Mouse (Mus musculus) C2C12 (cell line): ENCODE measurements around the gene Zfp513.

Experiments
- CEBPB ChIP-seq: IDR thresholded peaks from one replicate; pipeline ENCODE4 v1.6.1; 2011; ENCODE audit warnings: low read depth, mild to moderate bottlenecking, control low read depth, moderate library complexity
- CTCF ChIP-seq: IDR thresholded peaks from one replicate; pipeline ENCODE4 v1.5.1; 2011; ENCODE audit not compliant: control insufficient read depth, insufficient read depth, insufficient read length
- FOSL1 ChIP-seq: IDR thresholded peaks from one replicate; pipeline ENCODE4 v1.8.0; 2011; ENCODE audit warnings: mild to moderate bottlenecking, low read length; ENCODE audit not compliant: poor library complexity, insufficient read depth, severe bottlenecking
- MAX ChIP-seq: IDR thresholded peaks from one replicate; pipeline ENCODE4 v1.6.1; 2011; ENCODE audit warnings: mild to moderate bottlenecking, control low read depth
- MYOD1 ChIP-seq: IDR thresholded peaks from one replicate; pipeline ENCODE4 v1.6.1; 2011; ENCODE audit warnings: low read depth; ENCODE audit not compliant: control insufficient read depth, insufficient read length
- MYOG ChIP-seq: IDR thresholded peaks from one replicate; pipeline ENCODE4 v1.6.1; 2011; ENCODE audit not compliant: control insufficient read depth, insufficient read length; ENCODE audit errors: extremely low read depth
- USF1 ChIP-seq: IDR thresholded peaks from one replicate; pipeline ENCODE4 v1.6.1; 2011; ENCODE audit warnings: low read depth, mild to moderate bottlenecking, control low read depth, moderate library complexity

DNA sequence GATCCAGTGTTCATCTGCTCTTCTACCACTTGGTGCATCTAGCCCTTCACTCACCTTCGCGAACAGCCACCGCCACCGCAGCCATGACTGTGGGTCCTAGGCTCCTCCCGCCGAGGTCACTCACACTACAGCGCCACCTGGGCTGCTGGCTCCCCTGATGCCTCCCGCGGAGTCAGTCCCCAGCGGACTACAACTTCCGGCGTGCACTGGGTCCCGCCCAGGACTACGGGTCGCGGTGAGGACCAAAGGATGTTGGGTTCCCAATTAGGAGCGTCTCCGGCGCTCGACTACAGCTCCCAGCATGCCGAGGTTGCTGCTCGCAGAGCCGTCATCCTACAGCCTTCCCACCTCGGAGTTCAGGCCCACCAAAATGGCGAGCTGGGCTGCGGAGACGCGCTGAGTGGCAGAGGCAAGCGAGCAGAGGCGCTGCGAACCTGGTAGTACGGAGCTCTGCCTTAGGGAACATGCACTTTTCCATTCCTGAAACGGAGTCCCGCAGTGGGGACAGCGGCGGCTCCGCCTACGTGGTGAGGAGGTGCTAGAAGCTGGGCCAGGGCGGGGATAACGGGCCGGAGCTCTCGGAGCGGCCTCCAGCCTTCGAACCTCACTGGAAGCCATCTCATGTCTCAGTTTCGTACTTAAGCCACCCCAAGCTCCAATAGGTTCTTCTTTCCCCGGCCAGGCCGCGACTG is 9.0 kb downstream of the Zfp513 start, which contains the start of the genes Snx17 and Eif2b4:
- peak; percentile 91 for TF ChIP-seq CTCF
- peak; percentile 16 for TF ChIP-seq MAX
- TF ChIP-seq USF1 = no peak
- TF ChIP-seq MYOG = no peak
- TF ChIP-seq CEBPB = no peak
- TF ChIP-seq FOSL1 = no peak
- no peak for TF ChIP-seq MYOD1
